Mouse (Mus musculus) C2C12 (cell line): ENCODE measurements around the gene Yeats4.

ENCODE experiments used
- CEBPB ChIP-seq: IDR thresholded peaks from one replicate; pipeline ENCODE4 v1.6.1; 2011; ENCODE audit warnings: low read depth, mild to moderate bottlenecking, control low read depth, moderate library complexity
- CTCF ChIP-seq: IDR thresholded peaks from one replicate; pipeline ENCODE4 v1.5.1; 2011; ENCODE audit not compliant: control insufficient read depth, insufficient read depth, insufficient read length
- MAX ChIP-seq: IDR thresholded peaks from one replicate; pipeline ENCODE4 v1.6.1; 2011; ENCODE audit warnings: mild to moderate bottlenecking, control low read depth
- MYOD1 ChIP-seq: IDR thresholded peaks from one replicate; pipeline ENCODE4 v1.6.1; 2011; ENCODE audit warnings: low read depth; ENCODE audit not compliant: control insufficient read depth, insufficient read length
- MYOG ChIP-seq: IDR thresholded peaks from one replicate; pipeline ENCODE4 v1.6.1; 2011; ENCODE audit not compliant: control insufficient read depth, insufficient read length; ENCODE audit errors: extremely low read depth
- USF1 ChIP-seq: IDR thresholded peaks from one replicate; pipeline ENCODE4 v1.6.1; 2011; ENCODE audit warnings: low read depth, mild to moderate bottlenecking, control low read depth, moderate library complexity

- TF ChIP-seq CTCF: no peak
- TF ChIP-seq USF1: no peak
- TF ChIP-seq CEBPB: no peak
- no peak for TF ChIP-seq MAX
- TF ChIP-seq MYOG: no peak
- no peak for TF ChIP-seq MYOD1
Observed at GRCm38 (mm10) chr10:117199701-117200100, 24.6 kb downstream of the Yeats4 start.
